Mouse (Mus musculus) liver, embryonic 14.5 days (tissue): ENCODE results near the gene Agrp.

ENCODE experiments used
- CTCF ChIP-seq: IDR thresholded peaks from 2 replicates; pipeline ENCODE4 v1.5.1; 2016; ENCODE audit warnings: antibody characterized with exemption, low read depth, control low read depth
- EP300 ChIP-seq: IDR thresholded peaks from 2 replicates; pipeline ENCODE4 v1.6.1; 2016; ENCODE audit warnings: antibody characterized with exemption, low read depth

DNA sequence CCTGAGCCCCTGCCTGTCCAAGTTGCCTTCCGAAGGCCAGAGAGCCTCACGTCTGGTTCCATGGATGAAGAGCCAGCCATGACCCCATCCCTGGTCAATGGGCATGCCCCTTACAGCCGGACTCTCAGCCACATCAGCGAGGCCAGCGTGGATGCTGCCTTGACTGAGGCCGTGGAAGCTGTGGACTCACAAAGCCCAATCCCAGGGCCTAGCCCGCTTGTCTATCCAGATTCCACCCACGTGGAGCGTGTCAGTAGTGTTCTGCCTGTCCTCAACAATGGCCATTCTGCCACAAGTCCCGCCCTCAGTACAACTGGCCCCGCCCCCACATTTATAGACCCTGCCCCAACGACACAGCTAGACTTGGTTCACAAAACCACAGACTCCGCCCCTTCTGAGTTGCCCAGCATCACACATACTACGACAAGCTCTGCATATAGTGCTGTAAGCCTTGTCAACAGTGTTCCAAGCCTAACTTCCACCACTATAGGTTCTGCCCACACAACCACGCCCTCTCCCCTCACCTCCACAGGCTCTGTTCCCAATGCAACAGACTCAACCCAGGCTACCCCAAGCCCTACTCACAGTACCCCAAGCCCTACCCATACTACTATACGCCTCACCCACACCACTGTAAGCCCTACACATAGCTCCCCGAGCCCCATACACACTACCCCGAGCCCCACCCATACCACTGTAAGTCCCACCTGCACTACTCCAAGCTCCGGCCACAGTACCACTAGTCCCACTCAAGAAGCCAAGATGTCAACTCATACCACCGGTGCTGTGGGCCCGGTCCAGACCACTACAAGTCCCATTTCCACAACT is 19.5 kb downstream of the Agrp start:
- no peak for TF ChIP-seq CTCF
- no peak for TF ChIP-seq EP300
